Mouse (Mus musculus) A20 (cell line): ENCODE measurements around the gene Cplx3.

ENCODE experiments used
- DNase-seq: peaks from one replicate; pipeline ENCODE4 v3.0.0-alpha.2; 2011; ENCODE audit warnings: low read depth, low spot score

Gene Cplx3

GRCm38 (mm10) chr9:57638651-57639459 is 32.8 kb upstream of the Cplx3 start:
- DNase-seq, result peak; percentile 84

GRCm38 (mm10) chr9:57637741-57638322 is 31.8 kb upstream of the Cplx3 start:
- DNase-seq, result peak; percentile 94

- DNase-seq, result no peak
Observed at GRCm38 (mm10) chr9:57637272-57637671, 31.2 kb upstream of the Cplx3 start.

- peak; percentile 68 for DNase-seq
Observed at GRCm38 (mm10) chr9:57633481-57634024, 27.5 kb upstream of the Cplx3 start.

GRCm38 (mm10) chr9:57629118-57629874 is 23.2 kb upstream of the Cplx3 start:
- peak; percentile 70 for DNase-seq

- no peak for DNase-seq
Observed at GRCm38 (mm10) chr9:57628717-57629116, 22.6 kb upstream of the Cplx3 start.

GRCm38 (mm10) chr9:57627892-57628291 is 21.8 kb upstream of the Cplx3 start:
- DNase-seq, result no peak

GRCm38 (mm10) chr9:57627191-57627590 is 21.1 kb upstream of the Cplx3 start:
- DNase-seq, result no peak

GRCm38 (mm10) chr9:57625674-57626500 is 19.8 kb upstream of the Cplx3 start:
- no peak for DNase-seq

- no peak for DNase-seq
Observed at GRCm38 (mm10) chr9:57624295-57624694, 18.2 kb upstream of the Cplx3 start.

- DNase-seq, result no peak
Observed at GRCm38 (mm10) chr9:57620674-57621073, 14.6 kb upstream of the Cplx3 start, which contains the start of gene Lman1l. Gene Lman1l, minus strand, starts transcription at chr9:57620774.

GRCm38 (mm10) chr9:57618854-57619253 is 12.8 kb upstream of the Cplx3 start:
- DNase-seq, result no peak

- no peak for DNase-seq
Observed at GRCm38 (mm10) chr9:57617556-57618169, 11.6 kb upstream of the Cplx3 start.

- no peak for DNase-seq
Observed at GRCm38 (mm10) chr9:57614786-57615185, 8.7 kb upstream of the Cplx3 start.

- no peak for DNase-seq
Observed at GRCm38 (mm10) chr9:57613975-57614374, 7.9 kb upstream of the Cplx3 start.

GRCm38 (mm10) chr9:57612587-57612986 is 6.5 kb upstream of the Cplx3 start:
- no peak for DNase-seq

- DNase-seq, result no peak
Observed at GRCm38 (mm10) chr9:57610359-57610826, 4.3 kb upstream of the Cplx3 start.

GRCm38 (mm10) chr9:57609803-57610202 is 3.7 kb upstream of the Cplx3 start:
- no peak for DNase-seq

- DNase-seq, result no peak
Observed at GRCm38 (mm10) chr9:57605503-57605902, 578 bp downstream of the Cplx3 start.

- no peak for DNase-seq
Observed at GRCm38 (mm10) chr9:57604875-57605274, 1.2 kb downstream of the Cplx3 start.

GRCm38 (mm10) chr9:57602098-57602497 is 4.0 kb downstream of the Cplx3 start:
- no peak for DNase-seq
